Mouse (Mus musculus) MEL (cell line): ENCODE measurements around the gene Gyg.

Experiments
- CTCF ChIP-seq, 3 experiments: IDR thresholded peaks in 2 of 3; conservative IDR thresholded peaks in 1 of 3; 2 replicates each; pipeline ENCODE4 v1.5.1; 2011 to 2012; ENCODE audit warnings: low read length in 3 of 3, low read depth in 2 of 3, mild to moderate bottlenecking in 2 of 3, improper control_type of control experiment in 1 of 3, inconsistent platforms in 1 of 3, mixed read lengths in 1 of 3, moderate library complexity in 1 of 3; ENCODE audit not compliant: control insufficient read depth in 1 of 3, insufficient read depth in 1 of 3, poor library complexity in 1 of 3, severe bottlenecking in 1 of 3
- EP300 ChIP-seq, 2 experiments: IDR thresholded peaks; 2 replicates each; pipeline ENCODE4 v1.6.1; 2011; ENCODE audit warnings: improper control_type of control experiment in 2 of 2, low read length in 2 of 2, low read depth in 1 of 2, mild to moderate bottlenecking in 1 of 2
- HCFC1 ChIP-seq: IDR thresholded peaks from 2 replicates; pipeline ENCODE4 v1.6.1; 2012; ENCODE audit warnings: low read depth, mild to moderate bottlenecking, inconsistent platforms, low read length, improper control_type of control experiment, moderate library complexity
- JUND ChIP-seq: IDR thresholded peaks from 2 replicates; pipeline ENCODE4 v1.6.1; 2011; ENCODE audit warnings: low read depth, mild to moderate bottlenecking, improper control_type of control experiment, low read length
- KAT2A ChIP-seq: conservative IDR thresholded peaks from 2 replicates; pipeline ENCODE4 v1.6.1; 2012; ENCODE audit warnings: low read depth, low read length, improper control_type of control experiment, inconsistent platforms
- MAFK ChIP-seq: IDR thresholded peaks from 2 replicates; pipeline ENCODE4 v1.6.1; 2011; ENCODE audit warnings: low read depth, mild to moderate bottlenecking, low read length, improper control_type of control experiment, borderline replicate concordance
- MAZ ChIP-seq: IDR thresholded peaks from 2 replicates; pipeline ENCODE4 v1.6.1; 2012; ENCODE audit warnings: low read depth, mild to moderate bottlenecking, inconsistent platforms, low read length, improper control_type of control experiment
- MYB ChIP-seq: IDR thresholded peaks from 2 replicates; pipeline ENCODE4 v1.6.1; 2011; ENCODE audit warnings: mild to moderate bottlenecking, low read depth, low read length, improper control_type of control experiment
- POLR2A ChIP-seq, 2 experiments: IDR thresholded peaks; 2 replicates each; pipeline ENCODE4 v1.6.1; 2011 to 2012; ENCODE audit warnings: low read length in 2 of 2, mild to moderate bottlenecking in 2 of 2, control low read depth in 1 of 2, improper control_type of control experiment in 1 of 2, low read depth in 1 of 2, moderate library complexity in 1 of 2; ENCODE audit not compliant: control insufficient read depth in 1 of 2, insufficient read depth in 1 of 2, poor library complexity in 1 of 2
- TCF12 ChIP-seq: IDR thresholded peaks from 2 replicates; pipeline ENCODE4 v1.6.1; 2014; ENCODE audit warnings: low read depth, mild to moderate bottlenecking, inconsistent platforms, low read length, improper control_type of control experiment, moderate library complexity
- USF2 ChIP-seq, 2 experiments: IDR thresholded peaks; 2 replicates each; pipeline ENCODE4 v1.6.1; 2011 to 2012; ENCODE audit warnings: improper control_type of control experiment in 2 of 2, low read length in 2 of 2, borderline replicate concordance in 1 of 2, inconsistent platforms in 1 of 2, low read depth in 1 of 2, mild to moderate bottlenecking in 1 of 2; ENCODE audit not compliant: insufficient read depth in 1 of 2
- ZC3H11A ChIP-seq: IDR thresholded peaks from 2 replicates; pipeline ENCODE4 v1.6.1; 2012; ENCODE audit warnings: low read depth, mild to moderate bottlenecking, inconsistent platforms, low read length, improper control_type of control experiment
- ZNF384 ChIP-seq: IDR thresholded peaks from 2 replicates; pipeline ENCODE4 v1.6.1; 2012; ENCODE audit warnings: low read depth, mild to moderate bottlenecking, inconsistent platforms, low read length, improper control_type of control experiment

DNA sequence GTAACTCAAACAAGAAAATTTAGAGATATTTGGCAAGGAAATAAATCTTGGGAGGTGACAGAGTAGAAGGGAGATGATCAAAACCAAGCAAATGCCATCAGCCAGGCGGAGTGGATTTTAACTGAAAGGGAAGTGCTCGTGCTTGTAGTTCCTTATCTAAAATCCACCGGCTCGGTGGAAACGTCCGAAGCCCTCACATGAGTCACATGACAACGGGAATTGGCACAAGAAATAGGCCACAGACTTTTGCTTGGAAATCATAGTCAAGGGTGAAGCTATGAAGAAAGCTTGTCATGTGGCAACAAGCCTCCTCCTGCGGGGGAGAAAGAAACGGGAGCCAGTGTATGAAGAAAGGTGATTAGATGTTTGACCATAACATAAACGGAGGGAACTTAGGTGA, 42.8 kb upstream of the Gyg start:
- TF ChIP-seq CTCF (IDR thresholded peaks at IDR 0.05 in 2 of 3, conservative IDR thresholded peaks at IDR 0.05 in 1 of 3; ENCODE audit: control insufficient read depth in 1 of 3, insufficient read depth in 1 of 3, low read depth in 2 of 3, low read length in 3 of 3, poor library complexity in 1 of 3, severe bottlenecking in 1 of 3) (no peak), HCFC1 (no peak), MYB (no peak), KAT2A (no peak), MAZ (no peak), ZNF384 (no peak), TCF12 (no peak), JUND (no peak), EP300 (IDR thresholded peaks at IDR 0.05; ENCODE audit: low read depth in 1 of 2, low read length in 2 of 2) (peak in 1 of 2 experiments; percentile 58; a peak in 2 of 4 replicates), USF2 (IDR thresholded peaks at IDR 0.05; ENCODE audit: borderline replicate concordance in 1 of 2, insufficient read depth in 1 of 2, low read depth in 1 of 2, low read length in 2 of 2) (0 out of 4 replicates have a peak, but pooled peaks of 1 of the 2 experiments have one; percentile 33), POLR2A (IDR thresholded peaks at IDR 0.05; ENCODE audit: control insufficient read depth in 1 of 2, insufficient read depth in 1 of 2, low read depth in 1 of 2, low read length in 2 of 2, poor library complexity in 1 of 2) (no peak), MAFK (no peak), ZC3H11A (no peak)
